Mouse (Mus musculus) right cerebral cortex, postnatal 4 days (tissue): Measurements from ENCODE around the gene Pdss2.

Experiments
- DNase-seq: peaks from one replicate; pipeline ENCODE4 v3.0.0-alpha.2; 2022

Gene Pdss2

DNA sequence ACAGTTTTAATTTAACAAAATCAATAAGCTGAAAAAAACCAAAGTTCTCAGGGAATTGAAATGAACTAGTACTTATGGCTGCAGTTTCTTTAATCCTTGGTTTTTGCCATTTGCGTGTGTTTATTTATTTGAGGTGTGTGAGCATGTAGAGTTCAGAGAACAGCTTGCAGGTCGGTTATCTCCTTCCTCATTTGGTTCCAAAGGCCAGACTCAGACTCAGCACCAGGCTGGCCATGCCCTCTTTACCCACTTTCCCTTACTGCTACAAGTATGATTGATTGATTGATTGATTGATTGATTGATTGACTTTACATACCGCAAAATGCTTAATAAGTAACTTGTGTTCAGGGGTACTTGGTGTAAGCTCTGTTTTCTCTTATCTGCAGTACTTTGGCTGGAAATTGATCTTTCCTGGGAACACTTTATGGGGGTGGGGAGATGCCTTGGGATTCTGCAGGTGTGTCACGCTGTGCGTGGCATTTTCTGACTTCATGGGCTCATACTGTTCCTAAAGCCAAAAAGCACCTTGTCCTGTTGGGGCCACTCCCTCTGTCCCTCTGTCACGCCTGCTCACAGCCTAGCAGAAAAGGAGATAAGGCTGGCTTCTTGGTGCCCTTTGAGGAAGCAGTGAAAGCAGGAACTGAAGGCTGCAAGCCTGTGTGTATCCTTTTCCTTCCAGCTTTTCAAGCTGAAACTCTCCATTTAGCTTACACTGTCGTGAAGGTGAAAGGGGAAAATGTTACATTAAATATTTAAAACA is 91.6 kb downstream of the Pdss2 start:
- DNase-seq: no peak

DNA sequence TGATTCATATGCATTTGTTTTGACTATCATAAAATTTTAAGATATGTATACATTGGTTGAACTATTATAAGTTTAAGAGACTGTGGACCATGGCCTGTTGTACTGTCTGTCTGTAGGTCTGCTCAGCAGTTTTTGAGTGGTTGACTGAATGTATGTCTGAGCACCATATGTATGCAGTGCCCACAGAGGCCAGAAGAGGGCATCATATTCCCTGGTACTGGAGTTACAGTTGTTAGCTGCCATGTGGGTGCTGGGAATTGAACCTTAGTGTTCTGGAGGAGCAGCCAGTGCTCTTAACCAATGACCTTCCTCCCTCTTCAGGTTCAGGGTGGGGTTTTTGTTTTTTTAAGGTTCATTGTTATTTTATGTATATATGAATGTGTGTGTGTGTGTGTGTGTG is 93.9 kb downstream of the Pdss2 start:
- DNase-seq: no peak

- DNase-seq: no peak
Observed at GRCm38 (mm10) chr10:43317327-43317951, 96.2 kb downstream of the Pdss2 start.

DNA sequence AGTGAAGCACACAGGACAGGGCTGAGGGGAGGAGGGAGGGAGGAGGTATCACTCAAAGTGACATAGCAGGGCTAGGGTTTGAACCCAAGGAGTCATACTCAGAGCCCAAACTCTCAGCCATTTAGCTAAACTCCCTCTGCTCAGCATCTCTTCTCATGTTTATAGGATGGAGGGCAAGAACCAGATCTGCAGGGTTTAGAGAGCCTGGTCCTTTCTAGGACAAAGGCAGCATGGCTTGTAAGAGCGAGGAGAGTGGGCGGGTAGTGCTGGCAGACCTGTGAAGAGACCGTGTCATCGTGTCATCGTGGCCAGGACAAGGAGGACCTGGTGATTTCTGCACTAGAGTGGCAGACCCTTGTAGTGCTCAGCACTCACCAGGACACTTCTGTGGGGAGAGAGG is 99.7 kb downstream of the Pdss2 start:
- DNase-seq: no peak

DNA sequence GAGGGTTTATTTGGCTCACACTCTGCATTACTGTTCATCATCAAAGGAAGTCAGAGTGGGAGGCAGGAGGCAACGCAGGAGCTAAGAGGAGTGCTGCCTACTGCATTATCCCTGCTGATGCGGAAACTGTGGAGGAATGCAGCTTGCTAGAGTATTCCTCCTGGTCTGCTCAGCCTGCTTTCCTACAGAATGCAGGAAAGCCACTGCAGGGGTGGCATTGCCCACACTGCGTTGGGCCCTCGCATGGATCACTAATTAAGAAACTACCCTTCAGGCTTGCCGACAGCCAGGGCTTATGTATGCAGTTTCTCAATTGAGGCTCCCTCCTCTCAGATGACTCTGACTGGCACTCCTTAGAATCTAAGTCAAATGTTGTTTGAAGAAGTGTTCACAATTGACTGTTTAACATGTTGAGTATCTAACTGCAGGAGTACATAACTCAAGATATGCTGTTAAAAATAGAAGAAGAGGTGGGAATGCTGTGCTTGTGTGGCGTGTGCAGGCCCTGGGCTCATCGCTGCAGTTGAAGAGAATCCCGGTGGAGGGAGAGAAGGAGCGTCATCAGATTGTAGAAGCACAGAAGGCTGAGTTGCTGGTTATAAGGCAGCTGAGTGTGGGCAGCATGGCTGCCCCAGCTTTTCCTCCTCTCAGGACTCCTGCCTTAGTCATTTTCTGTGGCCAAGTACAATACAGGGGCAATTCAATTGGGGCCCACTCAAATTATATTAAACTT is 101.3 kb downstream of the Pdss2 start:
- DNase-seq: no peak

DNA sequence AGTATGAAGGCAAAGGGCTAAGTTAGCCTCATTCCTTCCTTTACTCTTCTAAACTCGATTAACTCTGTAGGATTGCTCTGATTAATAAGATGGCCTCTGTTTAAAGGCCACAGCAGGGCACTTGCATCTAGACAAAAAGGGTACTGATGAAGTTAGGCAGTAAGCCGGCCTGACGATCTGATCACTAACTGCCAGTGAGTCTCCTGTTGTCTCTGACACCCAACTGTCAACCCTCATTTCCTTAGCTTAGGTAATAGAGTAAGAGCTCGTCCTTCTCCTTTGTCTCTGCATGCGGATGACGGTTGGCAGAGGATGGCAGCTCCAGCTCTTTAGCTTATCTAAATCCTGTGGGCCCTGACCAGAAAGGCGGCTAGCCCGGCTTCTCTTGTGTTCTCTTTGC is 102.1 kb downstream of the Pdss2 start:
- DNase-seq: no peak

- DNase-seq: no peak
Observed at GRCm38 (mm10) chr10:43329813-43330212, 108.5 kb downstream of the Pdss2 start.

- no peak for DNase-seq
Observed at GRCm38 (mm10) chr10:43330691-43331090, 109.4 kb downstream of the Pdss2 start.

- DNase-seq: no peak
Observed at GRCm38 (mm10) chr10:43331931-43332701, 110.8 kb downstream of the Pdss2 start.

- DNase-seq: no peak
Observed at GRCm38 (mm10) chr10:43335874-43336273, 114.6 kb downstream of the Pdss2 start.

DNA sequence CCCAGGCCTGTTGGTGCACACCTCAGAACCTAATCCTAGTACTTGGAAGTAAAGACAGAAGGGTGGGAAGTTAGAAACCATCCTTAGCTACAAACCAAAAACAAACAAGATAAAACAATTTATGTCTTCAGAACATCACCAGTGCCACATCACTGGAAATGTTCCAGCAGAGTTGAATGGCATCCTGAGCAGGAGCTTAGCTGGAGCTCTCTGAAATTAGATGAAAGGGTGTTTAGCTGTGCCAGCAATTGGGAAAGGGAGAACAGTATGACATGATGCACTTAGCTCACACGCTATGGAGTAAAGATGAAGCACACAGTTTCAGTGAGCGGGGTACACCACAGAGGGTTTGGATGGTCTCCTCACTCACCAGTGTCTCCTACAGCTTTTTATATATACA is 115.8 kb downstream of the Pdss2 start:
- no peak for DNase-seq

GRCm38 (mm10) chr10:43339811-43340210 is 118.5 kb downstream of the Pdss2 start:
- DNase-seq: no peak

DNA sequence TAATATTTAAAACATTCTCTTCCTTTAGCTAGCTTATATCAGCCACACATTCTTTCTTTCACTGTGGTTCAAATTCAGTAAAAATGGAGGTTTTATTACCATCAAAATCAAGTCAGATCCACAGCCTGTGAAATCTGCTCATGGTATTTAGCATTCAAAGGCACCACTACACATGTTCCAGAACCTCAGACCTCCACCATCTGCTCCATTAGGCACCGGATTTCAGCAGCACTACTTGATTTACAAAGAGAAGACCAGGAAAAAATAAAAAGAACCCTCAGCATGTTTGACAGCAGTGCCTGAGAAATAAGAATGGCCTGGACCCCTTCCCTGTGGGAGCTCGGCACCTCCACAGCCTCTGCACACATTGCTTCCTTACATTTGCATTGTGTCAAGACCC is 128.4 kb downstream of the Pdss2 start:
- DNase-seq: no peak

DNA sequence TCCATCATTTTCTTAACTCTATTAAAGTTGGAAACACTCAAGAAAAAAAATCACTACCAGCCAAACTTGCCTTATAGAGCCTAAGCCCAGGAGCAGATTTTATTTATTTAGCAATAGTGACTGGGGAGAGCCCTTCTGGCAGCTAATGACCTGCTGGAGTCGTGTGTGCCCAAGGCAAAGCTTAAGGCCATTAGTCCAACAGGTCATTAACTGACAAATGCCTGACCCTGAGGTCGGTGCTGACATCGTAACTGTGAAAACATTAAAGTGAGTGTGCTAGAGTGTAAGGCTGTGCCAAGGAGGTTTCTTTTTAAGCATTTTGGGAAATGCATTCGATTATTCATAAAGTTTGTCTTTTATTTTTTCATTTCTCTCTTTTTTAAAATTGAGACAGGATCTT is 136.6 kb downstream of the Pdss2 start:
- DNase-seq: no peak

DNA sequence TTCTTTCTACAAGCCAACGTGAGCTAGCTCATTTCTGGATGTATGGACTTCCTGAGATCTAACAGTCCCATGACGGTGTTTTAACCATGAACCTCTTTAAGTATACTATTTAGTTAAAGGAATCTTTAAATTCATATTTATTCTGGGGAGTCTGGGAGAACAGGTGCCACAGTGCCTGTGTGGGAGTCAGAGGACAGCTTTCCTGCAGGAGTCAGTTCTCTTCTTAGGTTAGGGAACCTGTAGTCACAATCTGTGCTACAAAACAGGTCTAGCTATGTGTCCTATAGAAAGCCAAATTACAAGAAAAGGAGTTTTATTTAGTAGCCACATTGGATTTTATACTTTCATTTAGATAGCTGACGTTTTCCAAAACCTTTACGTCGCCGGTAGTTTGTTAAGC is 141.7 kb downstream of the Pdss2 start:
- DNase-seq: no peak

GRCm38 (mm10) chr10:43363431-43363851 is 142.2 kb downstream of the Pdss2 start:
- no peak for DNase-seq

DNA sequence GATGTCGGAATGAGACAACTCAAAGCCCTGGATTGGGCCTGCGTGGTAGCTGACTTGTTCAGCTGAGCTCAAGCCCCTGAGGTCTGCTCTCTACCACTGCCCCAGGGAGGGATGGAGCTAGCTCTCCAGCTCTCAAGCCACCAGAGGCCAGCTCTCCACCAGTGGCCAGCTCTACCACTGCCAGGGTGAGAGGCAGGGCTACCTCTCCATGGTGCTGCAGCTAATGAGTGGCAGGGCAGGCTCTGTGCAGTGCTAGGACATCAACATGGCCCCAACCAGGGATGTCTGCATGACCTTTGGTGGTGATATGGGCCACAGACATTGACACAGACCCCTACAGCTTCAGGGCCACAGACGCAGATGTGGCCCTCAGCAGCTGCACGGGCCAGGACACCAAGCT is 144.6 kb downstream of the Pdss2 start:
- no peak for DNase-seq

- DNase-seq: no peak
Observed at GRCm38 (mm10) chr10:43368611-43369010, 147.3 kb downstream of the Pdss2 start.

- DNase-seq: no peak
Observed at GRCm38 (mm10) chr10:43372315-43372714, 151.0 kb downstream of the Pdss2 start.

- no peak for DNase-seq
Observed at GRCm38 (mm10) chr10:43373035-43373434, 151.7 kb downstream of the Pdss2 start.

DNA sequence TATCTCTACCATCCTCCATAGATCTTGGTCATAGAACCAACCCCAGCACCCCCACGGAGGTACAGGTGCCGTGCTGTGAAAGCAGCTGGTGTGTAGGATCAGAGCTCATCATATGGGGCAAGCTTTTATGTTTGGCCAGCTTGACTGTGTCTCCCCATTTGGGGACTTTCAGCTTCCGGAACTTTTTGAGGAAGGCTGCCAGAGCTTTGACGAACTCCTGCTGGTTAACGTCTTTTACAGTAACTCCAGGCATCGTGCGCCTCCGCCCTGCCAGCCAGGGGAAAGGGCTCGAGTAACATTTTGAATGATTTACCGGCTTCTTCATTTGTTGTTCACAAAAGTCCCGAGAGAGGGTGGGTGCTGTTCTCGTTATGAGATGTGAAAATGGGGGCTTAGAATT is 152.4 kb downstream of the Pdss2 start:
- no peak for DNase-seq

- DNase-seq: no peak
Observed at GRCm38 (mm10) chr10:43375286-43375685, 154.0 kb downstream of the Pdss2 start.

DNA sequence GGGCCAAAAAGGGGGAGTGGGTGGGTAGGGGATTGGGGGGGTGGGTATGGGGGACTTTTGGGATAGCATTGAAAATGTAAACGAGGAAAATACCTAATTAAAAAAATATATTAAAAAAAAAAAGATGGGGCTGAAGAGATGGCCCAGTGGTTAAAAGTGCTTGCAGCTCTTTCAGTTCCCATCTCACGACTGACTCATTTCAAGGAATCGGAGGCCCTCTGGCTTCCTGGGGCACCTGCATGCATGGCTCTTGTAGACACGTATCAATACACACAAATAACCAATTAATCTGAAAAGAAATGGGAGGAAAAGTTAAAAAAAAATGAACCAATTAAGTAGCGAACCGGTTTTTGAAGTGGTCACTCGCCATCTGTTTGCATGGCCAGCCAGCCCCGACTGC is 155.5 kb downstream of the Pdss2 start:
- DNase-seq: no peak
